Mouse (Mus musculus): ENCODE results near the gene Rft1. TPM values are rescaled to one million over a fixed set of nuclear protein-coding genes. Genes with fewer than 3 reads are reported as not detected.
A peak's percentile ranks its signal among the peaks of the same experiment; 100 is the strongest.
"Not testable (repeated sequence)": the region's sequence is repeated elsewhere in the genome, so short reads cannot be mapped to it uniquely, and the experiment has no call there.

Gene Rft1
- polyA plus RNA-seq, 1 experiment from 2014 or later: 9.0 TPM

GRCm38 (mm10) chr14:30714799-30715617 lies 60.8 kb downstream of the Rft1 start, which contains the start of gene Sfmbt1:
TSS of gene Sfmbt1 (plus strand) at chr14:30714849.
- peaks cover 20% of the 10 kb centered on the region for H3K4me1 ChIP-seq
- ATAC-seq (ENCODE audit: low FRiP score): peak; percentile 72
- H3K4me2 ChIP-seq: peak within 1 kb of the TSS; percentile 77
- WGBS: 2% methylated on average over 83 of the region's 87 CpGs
- no peaks in the 10 kb centered on the region for H3K9me3 ChIP-seq (replicated peaks)
- peak within 1 kb of the TSS; percentile 93 for H3K27ac ChIP-seq (replicated peaks)
- no peaks in the 10 kb centered on the region for H3K27me3 ChIP-seq (replicated peaks)
- peak within 1 kb of the TSS; percentile 58 for H3K4me3 ChIP-seq (replicated peaks)
- H3K9ac ChIP-seq (replicated peaks): peak within 1 kb of the TSS; percentile 57
- no peaks in the 10 kb centered on the region for H3K36me3 ChIP-seq

GRCm38 (mm10) chr14:30715618-30716050 lies 61.5 kb downstream of the Rft1 start:
- Histone ChIP-seq H3K27me3 (replicated peaks) (no peaks in the 10 kb centered on the region), H3K4me2 (peak overlapping the region; percentile 77), H3K27ac (replicated peaks) (peak overlapping the region; percentile 93), H3K36me3 (no peaks in the 10 kb centered on the region), H3K4me3 (replicated peaks) (peak overlapping the region; percentile 58), H3K4me1 (peaks cover 20% of the 10 kb centered on the region), H3K9me3 (replicated peaks) (no peaks in the 10 kb centered on the region), H3K9ac (replicated peaks) (peak overlapping the region; percentile 57)
- peak; percentile 92 for ATAC-seq (ENCODE audit: low FRiP score)
- under 1% methylated on average over 59 of the region's 68 CpGs for WGBS

- Histone ChIP-seq H3K9ac (replicated peaks) (peak overlapping the region; percentile 57), H3K4me3 (replicated peaks) (peak overlapping the region; percentile 58), H3K27me3 (replicated peaks) (no peaks in the 10 kb centered on the region), H3K4me2 (peak overlapping the region; percentile 77), H3K36me3 (no peaks in the 10 kb centered on the region), H3K4me1 (peaks cover 20% of the 10 kb centered on the region), H3K27ac (replicated peaks) (peak overlapping the region; percentile 93), H3K9me3 (replicated peaks) (no peaks in the 10 kb centered on the region)
- WGBS: under 1% methylated on average over 61 of the region's 106 CpGs
- peak; percentile 73 for ATAC-seq (ENCODE audit: low FRiP score)
Observed at GRCm38 (mm10) chr14:30716051-30716952, 62.1 kb downstream of the Rft1 start.

GRCm38 (mm10) chr14:30716953-30717285 lies 62.8 kb downstream of the Rft1 start:
- H3K27ac ChIP-seq (replicated peaks): peak overlapping the region; percentile 93; the same call in 1 of the 2 replicates
- no peaks in the 10 kb centered on the region for H3K36me3 ChIP-seq
- peak overlapping the region; percentile 77 for H3K4me2 ChIP-seq
- H3K9ac ChIP-seq (replicated peaks): peak overlapping the region; percentile 57
- WGBS: 3% methylated on average over 7 of the region's 7 CpGs
- ATAC-seq (ENCODE audit: low FRiP score): no peak
- H3K9me3 ChIP-seq (replicated peaks): no peaks in the 10 kb centered on the region
- peak overlapping the region; percentile 58 for H3K4me3 ChIP-seq (replicated peaks)
- H3K4me1 ChIP-seq: peaks cover 20% of the 10 kb centered on the region
- no peaks in the 10 kb centered on the region for H3K27me3 ChIP-seq (replicated peaks)

- not testable (repeated sequence) for H3K27me3 ChIP-seq (replicated peaks); H3K9ac ChIP-seq (replicated peaks); ATAC-seq (ENCODE audit: low FRiP score); H3K4me2 ChIP-seq; H3K4me3 ChIP-seq (replicated peaks); H3K27ac ChIP-seq (replicated peaks); H3K9me3 ChIP-seq (replicated peaks); H3K36me3 ChIP-seq
- H3K4me1 ChIP-seq: peaks cover 20% of the 10 kb centered on the region
- 97% methylated on average over 1 of the region's 1 CpGs for WGBS
Observed at GRCm38 (mm10) chr14:30718696-30719095, 64.5 kb downstream of the Rft1 start.

- H3K27me3 ChIP-seq (replicated peaks): no peaks in the 10 kb centered on the region
- no peaks in the 10 kb centered on the region for H3K9me3 ChIP-seq (replicated peaks)
- no peak overlapping the region for H3K4me2 ChIP-seq
- no peaks in the 10 kb centered on the region for H3K36me3 ChIP-seq
- H3K9ac ChIP-seq (replicated peaks): no peak overlapping the region
- H3K27ac ChIP-seq (replicated peaks): no peak overlapping the region
- no peak for ATAC-seq (ENCODE audit: low FRiP score)
- peaks cover 19% of the 10 kb centered on the region for H3K4me1 ChIP-seq
- WGBS: 88% methylated on average over 1 of the region's 1 CpGs
- H3K4me3 ChIP-seq (replicated peaks): no peak overlapping the region
Observed at GRCm38 (mm10) chr14:30719514-30719913, 65.4 kb downstream of the Rft1 start.

GRCm38 (mm10) chr14:30721850-30722249 lies 67.7 kb downstream of the Rft1 start:
- H3K4me1 ChIP-seq: peaks cover 9% of the 10 kb centered on the region
- no peak for ATAC-seq (ENCODE audit: low FRiP score)
- no peak overlapping the region for H3K27ac ChIP-seq (replicated peaks)
- no peak overlapping the region for H3K4me3 ChIP-seq (replicated peaks)
- no peaks in the 10 kb centered on the region for H3K9me3 ChIP-seq (replicated peaks)
- no peak overlapping the region for H3K9ac ChIP-seq (replicated peaks)
- H3K27me3 ChIP-seq (replicated peaks): no peaks in the 10 kb centered on the region
- WGBS: 81% methylated on average over 1 of the region's 1 CpGs
- H3K36me3 ChIP-seq: no peaks in the 10 kb centered on the region
- no peak overlapping the region for H3K4me2 ChIP-seq

- H3K27ac ChIP-seq (replicated peaks): no peak overlapping the region
Observed at GRCm38 (mm10) chr14:30722406-30722805, 68.2 kb downstream of the Rft1 start.

GRCm38 (mm10) chr14:30731896-30732295 lies 77.7 kb downstream of the Rft1 start:
- no peak for ATAC-seq (ENCODE audit: low FRiP score)
- Histone ChIP-seq H3K9ac (replicated peaks) (no peak overlapping the region), H3K4me1 (no peaks in the 10 kb centered on the region), H3K4me2 (no peak overlapping the region), H3K9me3 (replicated peaks) (no peaks in the 10 kb centered on the region), H3K4me3 (replicated peaks) (no peak overlapping the region), H3K27ac (replicated peaks) (no peak overlapping the region), H3K36me3 (no peaks in the 10 kb centered on the region), H3K27me3 (replicated peaks) (no peaks in the 10 kb centered on the region)
- WGBS: 73% methylated on average over 3 of the region's 3 CpGs

More at GRCm38 (mm10) chr14:30722406-30722805, 68.2 kb downstream of the Rft1 start:
- WGBS: 90% methylated on average over 5 of the region's 5 CpGs
- ATAC-seq (ENCODE audit: low FRiP score): no peak
- H3K4me1 ChIP-seq: peaks cover 6% of the 10 kb centered on the region
- no peak overlapping the region for H3K4me2 ChIP-seq
- H3K36me3 ChIP-seq: no peaks in the 10 kb centered on the region
- H3K27me3 ChIP-seq (replicated peaks): no peaks in the 10 kb centered on the region
- H3K4me3 ChIP-seq (replicated peaks): no peak overlapping the region
- no peak overlapping the region for H3K9ac ChIP-seq (replicated peaks)
- H3K9me3 ChIP-seq (replicated peaks): no peaks in the 10 kb centered on the region

GRCm38 (mm10) chr14:30734665-30735064 lies 80.5 kb downstream of the Rft1 start:
- Histone ChIP-seq H3K4me1 (no peaks in the 10 kb centered on the region), H3K27ac (replicated peaks) (no peak overlapping the region), H3K4me3 (replicated peaks) (no peak overlapping the region), H3K9ac (replicated peaks) (no peak overlapping the region), H3K36me3 (no peaks in the 10 kb centered on the region), H3K9me3 (replicated peaks) (no peaks in the 10 kb centered on the region), H3K27me3 (replicated peaks) (no peaks in the 10 kb centered on the region), H3K4me2 (no peak overlapping the region)
- 93% methylated on average over 5 of the region's 5 CpGs for WGBS
- ATAC-seq (ENCODE audit: low FRiP score): no peak

GRCm38 (mm10) chr14:30735810-30736209 lies 81.7 kb downstream of the Rft1 start:
- no peaks in the 10 kb centered on the region for H3K9me3 ChIP-seq (replicated peaks)
- H3K9ac ChIP-seq (replicated peaks): no peak overlapping the region
- no peaks in the 10 kb centered on the region for H3K36me3 ChIP-seq
- H3K4me2 ChIP-seq: no peak overlapping the region
- no peak overlapping the region for H3K27ac ChIP-seq (replicated peaks)
- no peak overlapping the region for H3K4me3 ChIP-seq (replicated peaks)
- no peaks in the 10 kb centered on the region for H3K4me1 ChIP-seq
- no peak for ATAC-seq (ENCODE audit: low FRiP score)
- H3K27me3 ChIP-seq (replicated peaks): no peaks in the 10 kb centered on the region
- 81% methylated on average over 3 of the region's 3 CpGs for WGBS
